Mouse (Mus musculus): ENCODE results near the gene Zfp518a. TPM values are rescaled to one million over a fixed set of nuclear protein-coding genes. Genes with fewer than 3 reads are reported as not detected.

The Zfp518a gene
- polyA plus RNA-seq (2015; fragmentation: Nextera tagmentation; extraction: Ambion mirVana), result 10.2 and 11.0 TPM in 2 replicates

GRCm38 (mm10) chr19:40894519-40895392 is at the start of gene Zfp518a:
TSS of gene Zfp518a (plus strand) at chr19:40894705.
- Histone ChIP-seq H3K9me3 (ENCODE audit: control insufficient read depth) (0 out of 2 replicates have a peak, but pooled peaks cover 5% of the 10 kb centered on the region), H3K4me1 (replicated peaks; ENCODE audit: control insufficient read depth, insufficient read depth, low read length) (no peaks in the 10 kb centered on the region; the same call in 1 of the 2 replicates), H3K4me3 (ENCODE audit: low read depth, low read length) (peak within 1 kb of the TSS; percentile 86), H3K27ac (ENCODE audit: low read depth, low read length) (peak within 1 kb of the TSS; percentile 85), H3K4me2 (replicated peaks; ENCODE audit: low read depth) (peak within 1 kb of the TSS; percentile 76), H3K9ac (ENCODE audit: low read depth, low read length) (peak within 1 kb of the TSS; percentile 73), H3K36me3 (ENCODE audit: control insufficient read depth, insufficient read depth) (no peaks in the 10 kb centered on the region), H3K27me3 (replicated peaks; ENCODE audit: control insufficient read depth, insufficient read depth, low read length) (0 out of 2 replicates have a peak, but pooled peaks cover 10% of the 10 kb centered on the region)
- ATAC-seq, result peak; percentile 97
- under 1% methylated on average over 83 of the region's 89 CpGs for WGBS
- no peak for TF ChIP-seq CTCF (IDR thresholded peaks at IDR 0.05; ENCODE audit: low read depth)

- no peaks in the 10 kb centered on the region for H3K27me3 ChIP-seq (replicated peaks; ENCODE audit: control insufficient read depth, insufficient read depth, low read length)
- no peak overlapping the region for H3K27ac ChIP-seq (ENCODE audit: low read depth, low read length)
- ATAC-seq, result no peak
- TF ChIP-seq CTCF (IDR thresholded peaks at IDR 0.05; ENCODE audit: low read depth), result no peak
- no peaks in the 10 kb centered on the region for H3K9me3 ChIP-seq (ENCODE audit: control insufficient read depth)
- no peaks in the 10 kb centered on the region for H3K4me1 ChIP-seq (replicated peaks; ENCODE audit: control insufficient read depth, insufficient read depth, low read length)
- H3K9ac ChIP-seq (ENCODE audit: low read depth, low read length), result no peak overlapping the region
- no peak overlapping the region for H3K4me2 ChIP-seq (replicated peaks; ENCODE audit: low read depth)
- H3K4me3 ChIP-seq (ENCODE audit: low read depth, low read length), result no peak overlapping the region
- WGBS, result 86% methylated on average over 13 of the region's 13 CpGs
- peaks cover 38% of the 10 kb centered on the region for H3K36me3 ChIP-seq (ENCODE audit: control insufficient read depth, insufficient read depth)
These were observed 49.8 kb upstream of the Zfp518a start for GRCm38 (mm10) chr19:40844731-40845130.

- Histone ChIP-seq H3K4me3 (ENCODE audit: low read depth, low read length) (no peak overlapping the region), H3K9ac (ENCODE audit: low read depth, low read length) (no peak overlapping the region), H3K36me3 (ENCODE audit: control insufficient read depth, insufficient read depth) (peaks cover 31% of the 10 kb centered on the region), H3K9me3 (ENCODE audit: control insufficient read depth) (no peaks in the 10 kb centered on the region), H3K27ac (ENCODE audit: low read depth, low read length) (no peak overlapping the region), H3K27me3 (replicated peaks; ENCODE audit: control insufficient read depth, insufficient read depth, low read length) (no peaks in the 10 kb centered on the region), H3K4me1 (replicated peaks; ENCODE audit: control insufficient read depth, insufficient read depth, low read length) (no peaks in the 10 kb centered on the region), H3K4me2 (replicated peaks; ENCODE audit: low read depth) (no peak overlapping the region)
- TF ChIP-seq CTCF (IDR thresholded peaks at IDR 0.05; ENCODE audit: low read depth), result no peak
- no peak for ATAC-seq
- WGBS, result 86% methylated on average over 12 of the region's 12 CpGs
These were observed 45.1 kb upstream of the Zfp518a start for GRCm38 (mm10) chr19:40849391-40849790.

- no peaks in the 10 kb centered on the region for H3K9me3 ChIP-seq (ENCODE audit: control insufficient read depth)
- no peaks in the 10 kb centered on the region for H3K4me1 ChIP-seq (replicated peaks; ENCODE audit: control insufficient read depth, insufficient read depth, low read length)
- H3K4me3 ChIP-seq (ENCODE audit: low read depth, low read length), result no peak overlapping the region
- WGBS, result 37% methylated on average over 4 of the region's 4 CpGs
- H3K4me2 ChIP-seq (replicated peaks; ENCODE audit: low read depth), result no peak overlapping the region
- H3K27ac ChIP-seq (ENCODE audit: low read depth, low read length), result no peak overlapping the region
- no peaks in the 10 kb centered on the region for H3K36me3 ChIP-seq (ENCODE audit: control insufficient read depth, insufficient read depth)
- H3K9ac ChIP-seq (ENCODE audit: low read depth, low read length), result no peak overlapping the region
- ATAC-seq, result no peak
- H3K27me3 ChIP-seq (replicated peaks; ENCODE audit: control insufficient read depth, insufficient read depth, low read length), result 0 out of 2 replicates have a peak, but pooled peaks cover 3% of the 10 kb centered on the region
- TF ChIP-seq CTCF (IDR thresholded peaks at IDR 0.05; ENCODE audit: low read depth), result no peak
These were observed 35.0 kb upstream of the Zfp518a start for GRCm38 (mm10) chr19:40859555-40859954.

- no peaks in the 10 kb centered on the region for H3K4me1 ChIP-seq (replicated peaks; ENCODE audit: control insufficient read depth, insufficient read depth, low read length)
- H3K27ac ChIP-seq (ENCODE audit: low read depth, low read length), result no peak overlapping the region
- no peaks in the 10 kb centered on the region for H3K36me3 ChIP-seq (ENCODE audit: control insufficient read depth, insufficient read depth)
- TF ChIP-seq CTCF (IDR thresholded peaks at IDR 0.05; ENCODE audit: low read depth), result no peak
- no peak overlapping the region for H3K4me3 ChIP-seq (ENCODE audit: low read depth, low read length)
- H3K9me3 ChIP-seq (ENCODE audit: control insufficient read depth), result no peaks in the 10 kb centered on the region
- H3K9ac ChIP-seq (ENCODE audit: low read depth, low read length), result no peak overlapping the region
- H3K4me2 ChIP-seq (replicated peaks; ENCODE audit: low read depth), result no peak overlapping the region
- H3K27me3 ChIP-seq (replicated peaks; ENCODE audit: control insufficient read depth, insufficient read depth, low read length), result 0 out of 2 replicates have a peak, but pooled peaks cover 6% of the 10 kb centered on the region
- 18% methylated on average over 5 of the region's 5 CpGs for WGBS
- no peak for ATAC-seq
These were observed 26.2 kb upstream of the Zfp518a start for GRCm38 (mm10) chr19:40868284-40868683.

GRCm38 (mm10) chr19:40869425-40870105 is 24.9 kb upstream of the Zfp518a start:
- Histone ChIP-seq H3K27ac (ENCODE audit: low read depth, low read length) (no peak overlapping the region), H3K9me3 (ENCODE audit: control insufficient read depth) (no peaks in the 10 kb centered on the region), H3K4me2 (replicated peaks; ENCODE audit: low read depth) (no peak overlapping the region), H3K36me3 (ENCODE audit: control insufficient read depth, insufficient read depth) (no peaks in the 10 kb centered on the region), H3K27me3 (replicated peaks; ENCODE audit: control insufficient read depth, insufficient read depth, low read length) (peaks cover 6% of the 10 kb centered on the region; the same call in 1 of the 2 replicates), H3K4me1 (replicated peaks; ENCODE audit: control insufficient read depth, insufficient read depth, low read length) (no peaks in the 10 kb centered on the region), H3K9ac (ENCODE audit: low read depth, low read length) (no peak overlapping the region), H3K4me3 (ENCODE audit: low read depth, low read length) (no peak overlapping the region)
- ATAC-seq, result no peak
- TF ChIP-seq CTCF (IDR thresholded peaks at IDR 0.05; ENCODE audit: low read depth), result no peak
- WGBS, result 93% methylated on average over 3 of the region's 3 CpGs
